Comparison of ENCODE assay signal across 10 mouse cellular contexts in genomic region chr10:63026156-63026794, GRCm38 (mm10). TPM values are rescaled to one million over a fixed set of nuclear protein-coding genes. Genes with fewer than 3 reads are reported as not detected.
DNase-seq lines count a peak whose midpoint lies in the region; ATAC-seq and TF ChIP-seq lines count a peak whose summit lies in the region.
"Had no signal": no experiment of that assay in that cellular context is flagged by ENCODE, and none has a peak within 500 bp of the region (broad histone marks: within the 10 kb centered on the region; RNA-seq: fewer than 3 reads in every experiment).

No protein-coding gene starts in this region.

- peaks cover 25% of the 10 kb centered on the region for H3K4me1 ChIP-seq in kidney, embryonic 15.5 days
- peaks cover 29% of the 10 kb centered on the region for H3K4me1 ChIP-seq in embryonic facial prominence, embryonic 13.5 days
- peaks cover 18% of the 10 kb centered on the region; the same call in 1 of the 2 replicates for H3K4me1 ChIP-seq in hindbrain, postnatal 0 days (ENCODE audit: insufficient read depth, low read length)
- H3K4me1 ChIP-seq in neural tube, embryonic 12.5 days, result peaks cover 37% of the 10 kb centered on the region

- no peak overlapping the region for H3K4me3 ChIP-seq in kidney, embryonic 15.5 days (replicated peaks)
- H3K4me3 ChIP-seq in embryonic facial prominence, embryonic 13.5 days, result peak overlapping the region; percentile 2; the same call in 1 of the 2 replicates
- H3K4me3 ChIP-seq in hindbrain, postnatal 0 days (ENCODE audit: low read length), result no peak overlapping the region
- H3K4me3 ChIP-seq in neural tube, embryonic 12.5 days, result no peak overlapping the region

- H3K27ac ChIP-seq in kidney, embryonic 15.5 days, result peak overlapping the region; percentile 100
- H3K27ac ChIP-seq in embryonic facial prominence, embryonic 13.5 days, result peak overlapping the region; percentile 66
- H3K27ac ChIP-seq in hindbrain, postnatal 0 days, result peak overlapping the region; percentile 72
- peak overlapping the region; percentile 82 for H3K27ac ChIP-seq in neural tube, embryonic 12.5 days

- H3K36me3 ChIP-seq in kidney, embryonic 15.5 days, result no peaks in the 10 kb centered on the region
- no peaks in the 10 kb centered on the region for H3K36me3 ChIP-seq in embryonic facial prominence, embryonic 13.5 days
- H3K36me3 ChIP-seq in hindbrain, postnatal 0 days (ENCODE audit: insufficient read depth, low read length), result no peaks in the 10 kb centered on the region
- no peaks in the 10 kb centered on the region for H3K36me3 ChIP-seq in neural tube, embryonic 12.5 days

- ATAC-seq in kidney, embryonic 15.5 days (replicated peaks; ENCODE audit: low FRiP score), result no peak
- ATAC-seq in embryonic facial prominence, embryonic 13.5 days (ENCODE audit: insufficient number of reproducible peaks, insufficient read depth, low FRiP score, low TSS enrichment, low read depth), result no peak
- no peak for ATAC-seq in hindbrain, postnatal 0 days
- ATAC-seq in neural tube, embryonic 12.5 days (ENCODE audit: low FRiP score, low read depth), result peak; percentile 5; the same call in 1 of the 2 replicates

- no peaks in the 10 kb centered on the region for H3K9me3 ChIP-seq in kidney, embryonic 15.5 days (replicated peaks)
- H3K9me3 ChIP-seq in embryonic facial prominence, embryonic 13.5 days, result no peaks in the 10 kb centered on the region
- no peaks in the 10 kb centered on the region for H3K9me3 ChIP-seq in hindbrain, postnatal 0 days (ENCODE audit: low read length)
- H3K9me3 ChIP-seq in neural tube, embryonic 12.5 days, result no peaks in the 10 kb centered on the region

- TF ChIP-seq CTCF in hindbrain, postnatal 0 days (IDR thresholded peaks at IDR 0.05; ENCODE audit: low read depth), result no peak

- 31% methylated on average over 8 of the region's 8 CpGs for WGBS in kidney, embryonic 15.5 days
- 14% methylated on average over 8 of the region's 8 CpGs for WGBS in embryonic facial prominence, embryonic 13.5 days
- WGBS in hindbrain, postnatal 0 days, result 5% methylated on average over 8 of the region's 8 CpGs
- 8% methylated on average over 8 of the region's 8 CpGs for WGBS in neural tube, embryonic 12.5 days

- H3K27me3 ChIP-seq in kidney, embryonic 15.5 days, result no peaks in the 10 kb centered on the region
- no peaks in the 10 kb centered on the region for H3K27me3 ChIP-seq in embryonic facial prominence, embryonic 13.5 days
- H3K27me3 ChIP-seq in hindbrain, postnatal 0 days (ENCODE audit: insufficient read depth, low read length), result no peaks in the 10 kb centered on the region
- no peaks in the 10 kb centered on the region for H3K27me3 ChIP-seq in neural tube, embryonic 12.5 days (replicated peaks)

- no peak overlapping the region for H3K9ac ChIP-seq in kidney, embryonic 15.5 days
- no peak overlapping the region for H3K9ac ChIP-seq in embryonic facial prominence, embryonic 13.5 days
- 0 out of 2 replicates have a peak overlapping the region, but pooled peaks have one; percentile 13 for H3K9ac ChIP-seq in hindbrain, postnatal 0 days (replicated peaks; ENCODE audit: low read length)
- peak overlapping the region; percentile 26 for H3K9ac ChIP-seq in neural tube, embryonic 12.5 days

- no peak overlapping the region for H3K4me2 ChIP-seq in kidney, embryonic 15.5 days
- H3K4me2 ChIP-seq in embryonic facial prominence, embryonic 13.5 days, result peak overlapping the region; percentile 39
- peak overlapping the region; percentile 79 for H3K4me2 ChIP-seq in hindbrain, postnatal 0 days (ENCODE audit: low read depth, low read length)
- H3K4me2 ChIP-seq in neural tube, embryonic 12.5 days (replicated peaks), result peak overlapping the region; percentile 43

- no peak for DNase-seq in kidney, postnatal 25 days
- DNase-seq in hindbrain, postnatal 0 days (ENCODE audit: low spot score), result peak; percentile 82
- no peak for DNase-seq in heart, adult 9 months (ENCODE audit: low spot score in 2 of 2)
- no peak for DNase-seq in thymus, postnatal 14 days
- no peak for DNase-seq in cerebellum, postnatal 36 days
- DNase-seq: kidney, postnatal 10 days; lung, adult 18-20 months had no signal

RNA-seq across cellular contexts. Expression of gene Pbld2, which starts 2.2 kb away (rescaled TPM):
- 4.0 and 4.4 TPM in 2 replicates for polyA plus RNA-seq in kidney, embryonic 15.5 days (2015; fragmentation: Nextera tagmentation; extraction: Ambion mirVana)
- 1.0 and 1.1 TPM in 2 replicates for polyA plus RNA-seq in embryonic facial prominence, embryonic 13.5 days (2015; fragmentation: Nextera tagmentation; extraction: Ambion mirVana)
- total RNA-seq in hindbrain, postnatal 0 days (2014; rRNA removed), result 0.47 and 1.7 TPM in 2 replicates
- polyA plus RNA-seq in hindbrain, postnatal 0 days (2015; fragmentation: Nextera tagmentation; extraction: Ambion mirVana), result 0.60 and 1.4 TPM in 2 replicates
- polyA plus RNA-seq in neural tube, embryonic 12.5 days (2016; fragmentation: Nextera tagmentation; extraction: Ambion mirVana), result 0.73 and 0.80 TPM in 2 replicates

RNA-seq across cellular contexts. Expression of gene Hnrnph3, which starts 2.3 kb away (rescaled TPM):
- 124 and 125 TPM in 2 replicates for polyA plus RNA-seq in kidney, embryonic 15.5 days (2015; fragmentation: Nextera tagmentation; extraction: Ambion mirVana)
- polyA plus RNA-seq in embryonic facial prominence, embryonic 13.5 days (2015; fragmentation: Nextera tagmentation; extraction: Ambion mirVana), result 138 and 139 TPM in 2 replicates
- total RNA-seq in hindbrain, postnatal 0 days (2014; rRNA removed), result 5.4 and 9.4 TPM in 2 replicates
- polyA plus RNA-seq in hindbrain, postnatal 0 days (2015; fragmentation: Nextera tagmentation; extraction: Ambion mirVana), result 77.7 and 83.9 TPM in 2 replicates
- polyA plus RNA-seq in neural tube, embryonic 12.5 days (2016; fragmentation: Nextera tagmentation; extraction: Ambion mirVana), result 232 and 247 TPM in 2 replicates

RNA-seq across cellular contexts. Expression of gene Pbld1, which starts 33.7 kb away (rescaled TPM):
- polyA plus RNA-seq in kidney, embryonic 15.5 days (2015; fragmentation: Nextera tagmentation; extraction: Ambion mirVana), result 6.8 and 6.9 TPM in 2 replicates
- 1.8 and 1.9 TPM in 2 replicates for polyA plus RNA-seq in embryonic facial prominence, embryonic 13.5 days (2015; fragmentation: Nextera tagmentation; extraction: Ambion mirVana)
- 0.22 and 18.2 TPM in 2 replicates for total RNA-seq in hindbrain, postnatal 0 days (2014; rRNA removed)
- 0.63 and 0.88 TPM in 2 replicates for polyA plus RNA-seq in hindbrain, postnatal 0 days (2015; fragmentation: Nextera tagmentation; extraction: Ambion mirVana)
- 1.2 and 1.3 TPM in 2 replicates for polyA plus RNA-seq in neural tube, embryonic 12.5 days (2016; fragmentation: Nextera tagmentation; extraction: Ambion mirVana)

RNA-seq across cellular contexts. Expression of gene Rufy2, which starts 46.3 kb away (rescaled TPM):
- polyA plus RNA-seq in kidney, embryonic 15.5 days (2015; fragmentation: Nextera tagmentation; extraction: Ambion mirVana), result 25.8 and 26.6 TPM in 2 replicates
- 35.3 and 42.6 TPM in 2 replicates for polyA plus RNA-seq in embryonic facial prominence, embryonic 13.5 days (2015; fragmentation: Nextera tagmentation; extraction: Ambion mirVana)
- total RNA-seq in hindbrain, postnatal 0 days (2014; rRNA removed), result 25.3 and 25.5 TPM in 2 replicates
- polyA plus RNA-seq in hindbrain, postnatal 0 days (2015; fragmentation: Nextera tagmentation; extraction: Ambion mirVana), result 57.2 and 61.9 TPM in 2 replicates
- polyA plus RNA-seq in neural tube, embryonic 12.5 days (2016; fragmentation: Nextera tagmentation; extraction: Ambion mirVana), result 36.3 and 39.1 TPM in 2 replicates

Comparison
In these comparisons a context has a peak if more than half of its experiments do, and no peak if none do; other contexts are left out.
1. H3K9ac ChIP-seq: peak in hindbrain, postnatal 0 days (single experiment) and neural tube, embryonic 12.5 days (single experiment); none in kidney, embryonic 15.5 days (single experiment) and embryonic facial prominence, embryonic 13.5 days (single experiment).
2. Peak in every context shown above with its lines, with median percentiles within 50 percentile points of each other: H3K27ac ChIP-seq.